Mouse (Mus musculus) cerebellum, postnatal 10 days (tissue): ENCODE results near the gene 4833439L19Rik.

Experiments
- DNase-seq, 2 experiments: peaks; one replicate each; pipeline ENCODE4 v3.0.0; 2021; ENCODE audit warnings: mixed read lengths in 2 of 2

Gene 4833439L19Rik

GRCm38 (mm10) chr13:54581385-54581784, 16.1 kb upstream of the 4833439L19Rik start:
- no peak for DNase-seq

- DNase-seq, result no peak
These were observed 12.6 kb upstream of the 4833439L19Rik start for GRCm38 (mm10) chr13:54577652-54578507.

- peak in 1 of 2 experiments; percentile 30 for DNase-seq
These were observed 10.3 kb upstream of the 4833439L19Rik start for GRCm38 (mm10) chr13:54575489-54575888.

GRCm38 (mm10) chr13:54574854-54575481, 9.7 kb upstream of the 4833439L19Rik start, which contains the start of gene Arl10:
Arl10 (plus strand) TSS chr13:54575015.
- peak; percentile 88 to 92 for DNase-seq

GRCm38 (mm10) chr13:54572621-54573020, 7.4 kb upstream of the 4833439L19Rik start:
- no peak for DNase-seq

GRCm38 (mm10) chr13:54571637-54572036, 6.4 kb upstream of the 4833439L19Rik start:
- peak; percentile 57 to 70 for DNase-seq

- DNase-seq, result no peak
These were observed 5.5 kb upstream of the 4833439L19Rik start for GRCm38 (mm10) chr13:54570736-54571135.

- no peak for DNase-seq
These were observed 4.0 kb upstream of the 4833439L19Rik start for GRCm38 (mm10) chr13:54569282-54569681.

GRCm38 (mm10) chr13:54568380-54568779, 3.1 kb upstream of the 4833439L19Rik start:
- DNase-seq, result no peak

- DNase-seq, result peak; percentile 81 to 83
These were observed 535 bp upstream of the 4833439L19Rik start for GRCm38 (mm10) chr13:54565594-54566345.

GRCm38 (mm10) chr13:54564232-54565200, 719 bp downstream of the 4833439L19Rik start:
- no peak for DNase-seq

GRCm38 (mm10) chr13:54562562-54562961, 2.7 kb downstream of the 4833439L19Rik start:
- DNase-seq, result no peak

- DNase-seq, result no peak
These were observed 4.6 kb downstream of the 4833439L19Rik start for GRCm38 (mm10) chr13:54560608-54561007.

GRCm38 (mm10) chr13:54559656-54560055, 5.6 kb downstream of the 4833439L19Rik start:
- DNase-seq, result no peak

- no peak for DNase-seq
These were observed 7.6 kb downstream of the 4833439L19Rik start for GRCm38 (mm10) chr13:54557652-54558051.

GRCm38 (mm10) chr13:54556796-54557195, 8.4 kb downstream of the 4833439L19Rik start:
- peak; percentile 91 to 93 for DNase-seq

GRCm38 (mm10) chr13:54556176-54556575, 9.1 kb downstream of the 4833439L19Rik start:
- DNase-seq, result no peak

GRCm38 (mm10) chr13:54548036-54548435, 17.2 kb downstream of the 4833439L19Rik start:
- DNase-seq, result no peak

GRCm38 (mm10) chr13:54532134-54532533, 33.1 kb downstream of the 4833439L19Rik start:
- no peak for DNase-seq

GRCm38 (mm10) chr13:54527140-54527539, 38.1 kb downstream of the 4833439L19Rik start:
- no peak for DNase-seq

GRCm38 (mm10) chr13:54521181-54521580, 44.1 kb downstream of the 4833439L19Rik start:
- no peak for DNase-seq

- DNase-seq, result peak; percentile 36 to 49
These were observed 45.0 kb downstream of the 4833439L19Rik start for GRCm38 (mm10) chr13:54520221-54520620.
